Mouse (Mus musculus) kidney, adult 2 months (tissue): Measurements from ENCODE around the gene 2410004B18Rik.
A peak's percentile ranks its signal among the peaks of the same experiment; 100 is the strongest.

Experiments
- CTCF ChIP-seq: fragments of 200-500 bp; conservative IDR thresholded peaks from 2 replicates; pipeline ENCODE4 v1.5.1; 2011; ENCODE audit warnings: low read depth, mild to moderate bottlenecking, control low read depth, low read length, moderate library complexity, mixed read lengths; ENCODE audit not compliant: insufficient read depth, insufficient read length
- POLR2A ChIP-seq: fragments of 200-500 bp; IDR thresholded peaks from one replicate; pipeline ENCODE4 v1.6.1; 2011; ENCODE audit warnings: low read depth, low read length, control low read depth

GRCm38 (mm10) chr3:145904850-145905776 lies 32.7 kb upstream of the 2410004B18Rik start:
- TF ChIP-seq CTCF (peak; percentile 70), POLR2A (no peak)
